Mouse (Mus musculus): Measurements from ENCODE around the gene Usp29.

GRCm38 (mm10) chr7:6926731-6926995 lies 196.3 kb downstream of the Usp29 start:
- TF ChIP-seq CTCF (IDR thresholded peaks at IDR 0.05; ENCODE audit: control insufficient read depth, insufficient read depth, low read length) (no peak), POLR2A (IDR thresholded peaks at IDR 0.05; ENCODE audit: borderline replicate concordance, control insufficient read depth, low read depth, low read length) (no peak)

Measured in bone marrow, adult 2 months (tissue).